Mouse (Mus musculus) inflammation-experienced regulatory T-cells, adult 6 months (primary cell): ENCODE data around the gene Gm15737. TPM values are rescaled to one million over a fixed set of nuclear protein-coding genes. Genes with fewer than 3 reads are reported as not detected.

Experiments
- ATAC-seq: one replicate; pipeline ENCODE4 v1.8.0; 2017
- polyA plus RNA-seq, 3 experiments: library from polyadenylated mRNA; unstranded; fragments of 100-300 nt; shearing (Covaris generic); gene quantifications; one replicate each; pipeline ENCODE4 v1.2.1; 2017

The Gm15737 gene
- polyA plus RNA-seq, 3 experiments from 2014 or later: not detected

- ATAC-seq: no peak
These were observed 7.0 kb downstream of the Gm15737 start for GRCm38 (mm10) chr6:92876121-92876520.

GRCm38 (mm10) chr6:92877236-92877635 lies 8.1 kb downstream of the Gm15737 start:
- no peak for ATAC-seq

- ATAC-seq: no peak
These were observed 9.6 kb downstream of the Gm15737 start for GRCm38 (mm10) chr6:92878771-92879170.

GRCm38 (mm10) chr6:92879700-92880265 lies 10.6 kb downstream of the Gm15737 start:
- ATAC-seq: no peak

GRCm38 (mm10) chr6:92882446-92882845 lies 13.3 kb downstream of the Gm15737 start:
- ATAC-seq: no peak

- ATAC-seq: no peak
These were observed 14.2 kb downstream of the Gm15737 start for GRCm38 (mm10) chr6:92883131-92883900.

GRCm38 (mm10) chr6:92891535-92891934 lies 22.4 kb downstream of the Gm15737 start:
- ATAC-seq: no peak

- ATAC-seq: no peak
These were observed 34.9 kb downstream of the Gm15737 start for GRCm38 (mm10) chr6:92904037-92904436.

- no peak for ATAC-seq
These were observed 35.3 kb downstream of the Gm15737 start for GRCm38 (mm10) chr6:92904491-92904890.

- no peak for ATAC-seq
These were observed 36.8 kb downstream of the Gm15737 start for GRCm38 (mm10) chr6:92905922-92906321.

- no peak for ATAC-seq
These were observed 40.2 kb downstream of the Gm15737 start for GRCm38 (mm10) chr6:92909361-92909760.

- no peak for ATAC-seq
These were observed 41.5 kb downstream of the Gm15737 start for GRCm38 (mm10) chr6:92910611-92911010.

GRCm38 (mm10) chr6:92920938-92921689 lies 52.0 kb downstream of the Gm15737 start:
- ATAC-seq: no peak

GRCm38 (mm10) chr6:92921843-92922242 lies 52.7 kb downstream of the Gm15737 start:
- ATAC-seq: no peak

- ATAC-seq: no peak
These were observed 55.4 kb downstream of the Gm15737 start for GRCm38 (mm10) chr6:92924536-92924935.

GRCm38 (mm10) chr6:92928261-92928660 lies 59.1 kb downstream of the Gm15737 start:
- no peak for ATAC-seq

Other genes with a start within 250 kb of the Gm15737 start
- gene Prickle2, start 163.2 kb upstream of the Gm15737 start, polyA plus RNA-seq: not detected
- gene A730049H05Rik, start 52.9 kb upstream of the Gm15737 start, polyA plus RNA-seq: under 1 TPM in 1 of 3 experiments, not detected in 2; 0.27 TPM
- under 1 TPM in 2 of 3 experiments, not detected in 1; 0.20 to 0.35 TPM for gene Adamts9, start 74.1 kb downstream of the Gm15737 start, polyA plus RNA-seq